Mouse (Mus musculus): ENCODE results near the gene Ino80d.

Gene Ino80d

GRCm38 (mm10) chr1:62991021-62991420 is 123.4 kb downstream of the Ino80d start:
- DNase-seq (ENCODE audit: low read depth): no peak

- DNase-seq (ENCODE audit: low read depth): no peak
These were observed 126.9 kb downstream of the Ino80d start for GRCm38 (mm10) chr1:62987561-62987960.

GRCm38 (mm10) chr1:62986267-62986666 is 128.2 kb downstream of the Ino80d start:
- peak; percentile 68 for DNase-seq (ENCODE audit: low read depth)

- peak; percentile 49 for DNase-seq (ENCODE audit: low read depth)
These were observed 129.9 kb downstream of the Ino80d start for GRCm38 (mm10) chr1:62984566-62984965.

- DNase-seq (ENCODE audit: low read depth): no peak
These were observed 137.7 kb downstream of the Ino80d start for GRCm38 (mm10) chr1:62976742-62977141.

GRCm38 (mm10) chr1:62966885-62967284 is 147.6 kb downstream of the Ino80d start:
- DNase-seq (ENCODE audit: low read depth): peak; percentile 51

- DNase-seq (ENCODE audit: low read depth): peak; percentile 46
These were observed 150.2 kb downstream of the Ino80d start for GRCm38 (mm10) chr1:62964291-62964690.

GRCm38 (mm10) chr1:62956942-62957645 is 157.4 kb downstream of the Ino80d start:
- no peak for DNase-seq (ENCODE audit: low read depth)

GRCm38 (mm10) chr1:62956526-62956925 is 157.9 kb downstream of the Ino80d start:
- no peak for DNase-seq (ENCODE audit: low read depth)

- DNase-seq (ENCODE audit: low read depth): no peak
These were observed 159.1 kb downstream of the Ino80d start for GRCm38 (mm10) chr1:62955340-62955739.

GRCm38 (mm10) chr1:62953036-62953435 is 161.4 kb downstream of the Ino80d start:
- no peak for DNase-seq (ENCODE audit: low read depth)

GRCm38 (mm10) chr1:62952319-62952718 is 162.1 kb downstream of the Ino80d start:
- DNase-seq (ENCODE audit: low read depth): no peak

- DNase-seq (ENCODE audit: low read depth): no peak
These were observed 163.2 kb downstream of the Ino80d start for GRCm38 (mm10) chr1:62951067-62951809.

GRCm38 (mm10) chr1:62950526-62950925 is 163.9 kb downstream of the Ino80d start:
- no peak for DNase-seq (ENCODE audit: low read depth)

- DNase-seq (ENCODE audit: low read depth): no peak
These were observed 166.7 kb downstream of the Ino80d start for GRCm38 (mm10) chr1:62947807-62948206.

GRCm38 (mm10) chr1:62946987-62947386 is 167.5 kb downstream of the Ino80d start:
- no peak for DNase-seq (ENCODE audit: low read depth)

- no peak for DNase-seq (ENCODE audit: low read depth)
These were observed 179.6 kb downstream of the Ino80d start for GRCm38 (mm10) chr1:62934752-62935329.

GRCm38 (mm10) chr1:62934100-62934513 is 180.4 kb downstream of the Ino80d start:
- no peak for DNase-seq (ENCODE audit: low read depth)

GRCm38 (mm10) chr1:62933288-62934099 is 181.0 kb downstream of the Ino80d start:
- DNase-seq (ENCODE audit: low read depth): no peak

GRCm38 (mm10) chr1:62929477-62929876 is 185.0 kb downstream of the Ino80d start:
- DNase-seq (ENCODE audit: low read depth): peak; percentile 64

GRCm38 (mm10) chr1:62919219-62919618 is 195.2 kb downstream of the Ino80d start:
- DNase-seq (ENCODE audit: low read depth): no peak

GRCm38 (mm10) chr1:62916609-62917008 is 197.9 kb downstream of the Ino80d start:
- no peak for DNase-seq (ENCODE audit: low read depth)
